Mouse (Mus musculus) C2C12 (cell line): ENCODE data around the gene Tubb2b. TPM values are rescaled to one million over a fixed set of nuclear protein-coding genes. Genes with fewer than 3 reads are reported as not detected.

ENCODE experiments used
- H3K27me3 ChIP-seq: one replicate; pipeline ENCODE4 v1.6.1; 2011; ENCODE audit not compliant: control insufficient read depth, insufficient read depth, insufficient read length
- H3K36me3 ChIP-seq: one replicate; pipeline ENCODE4 v1.6.1; 2011; ENCODE audit not compliant: control insufficient read depth, insufficient read depth
- H3K4me3 ChIP-seq: one replicate; pipeline ENCODE4 v1.5.1; 2011; ENCODE audit warnings: mild to moderate bottlenecking, control low read depth; ENCODE audit not compliant: poor library complexity, insufficient read depth, severe bottlenecking
- H3K79me2 ChIP-seq: one replicate; pipeline ENCODE4 v1.6.1; 2011; ENCODE audit not compliant: control insufficient read depth, insufficient read depth
- H3K79me3 ChIP-seq: one replicate; pipeline ENCODE4 v1.6.1; 2011; ENCODE audit warnings: low read depth, control low read depth
- H3ac ChIP-seq: one replicate; pipeline ENCODE3; 2011; ENCODE audit warnings: low read depth; ENCODE audit not compliant: control insufficient read depth, insufficient read length
- CEBPB ChIP-seq: IDR thresholded peaks from one replicate; pipeline ENCODE4 v1.6.1; 2011; ENCODE audit warnings: low read depth, mild to moderate bottlenecking, control low read depth, moderate library complexity
- CTCF ChIP-seq: IDR thresholded peaks from one replicate; pipeline ENCODE4 v1.5.1; 2011; ENCODE audit not compliant: control insufficient read depth, insufficient read depth, insufficient read length
- FOSL1 ChIP-seq: IDR thresholded peaks from one replicate; pipeline ENCODE4 v1.8.0; 2011; ENCODE audit warnings: mild to moderate bottlenecking, low read length; ENCODE audit not compliant: poor library complexity, insufficient read depth, severe bottlenecking
- MAX ChIP-seq: IDR thresholded peaks from one replicate; pipeline ENCODE4 v1.6.1; 2011; ENCODE audit warnings: mild to moderate bottlenecking, control low read depth
- MYOD1 ChIP-seq: IDR thresholded peaks from one replicate; pipeline ENCODE4 v1.6.1; 2011; ENCODE audit warnings: low read depth; ENCODE audit not compliant: control insufficient read depth, insufficient read length
- MYOG ChIP-seq: IDR thresholded peaks from one replicate; pipeline ENCODE4 v1.6.1; 2011; ENCODE audit not compliant: control insufficient read depth, insufficient read length; ENCODE audit errors: extremely low read depth
- USF1 ChIP-seq: IDR thresholded peaks from one replicate; pipeline ENCODE4 v1.6.1; 2011; ENCODE audit warnings: low read depth, mild to moderate bottlenecking, control low read depth, moderate library complexity
- polyA plus RNA-seq: library from polyadenylated mRNA; unstranded; fragments of >200 nt; fragmentation: generic; extraction: Trizol; gene quantifications from one replicate; pipeline ENCODE4 v1.2.1, GENCODE M21; 2012; ENCODE audit warnings: missing spikeins

Gene Tubb2b
- polyA plus RNA-seq, 1 experiment = 216 TPM

GRCm38 (mm10) chr13:34157596-34158157 is 27.4 kb upstream of the Tubb2b start:
- Histone ChIP-seq H3K27me3 (no peaks in the 10 kb centered on the region), H3K4me3 (no peak overlapping the region), H3K36me3 (no peaks in the 10 kb centered on the region), H3ac (no peak overlapping the region), H3K79me2 (no peaks in the 10 kb centered on the region), H3K79me3 (no peaks in the 10 kb centered on the region)
- TF ChIP-seq CEBPB (no peak), MYOG (no peak), MYOD1 (no peak), USF1 (no peak), FOSL1 (no peak), CTCF (no peak), MAX (no peak)

GRCm38 (mm10) chr13:34156840-34157185 is 26.5 kb upstream of the Tubb2b start:
- no peak overlapping the region for H3K4me3 ChIP-seq
- TF ChIP-seq MYOD1 (no peak), CEBPB (no peak)

GRCm38 (mm10) chr13:34156133-34156839 is 26.0 kb upstream of the Tubb2b start:
- H3K79me2 ChIP-seq = no peaks in the 10 kb centered on the region
- no peak for TF ChIP-seq USF1
- no peak for TF ChIP-seq FOSL1
- TF ChIP-seq MAX = no peak
- TF ChIP-seq CEBPB = no peak
- no peak for TF ChIP-seq CTCF
- no peak for TF ChIP-seq MYOD1
- TF ChIP-seq MYOG = no peak
- H3K27me3 ChIP-seq = no peaks in the 10 kb centered on the region
- no peaks in the 10 kb centered on the region for H3K36me3 ChIP-seq
- H3ac ChIP-seq = no peak overlapping the region
- H3K79me3 ChIP-seq = no peaks in the 10 kb centered on the region
- H3K4me3 ChIP-seq = no peak overlapping the region

More at GRCm38 (mm10) chr13:34156840-34157185, 26.5 kb upstream of the Tubb2b start:
- H3K79me3 ChIP-seq = no peaks in the 10 kb centered on the region
- H3K36me3 ChIP-seq = no peaks in the 10 kb centered on the region
- H3K79me2 ChIP-seq = no peaks in the 10 kb centered on the region
- H3K27me3 ChIP-seq = no peaks in the 10 kb centered on the region
- no peak overlapping the region for H3ac ChIP-seq

GRCm38 (mm10) chr13:34154931-34155272 is 24.6 kb upstream of the Tubb2b start:
- Histone ChIP-seq H3K79me2 (no peaks in the 10 kb centered on the region), H3K4me3 (no peak overlapping the region), H3K36me3 (no peaks in the 10 kb centered on the region), H3K27me3 (no peaks in the 10 kb centered on the region), H3ac (peak overlapping the region; percentile 26), H3K79me3 (no peaks in the 10 kb centered on the region)
- TF ChIP-seq MAX (no peak), MYOD1 (no peak), MYOG (no peak), CTCF (peak; percentile 2), CEBPB (no peak)

GRCm38 (mm10) chr13:34154217-34154930 is 24.1 kb upstream of the Tubb2b start:
- Histone ChIP-seq H3ac (peak overlapping the region; percentile 26), H3K36me3 (no peaks in the 10 kb centered on the region), H3K79me2 (no peaks in the 10 kb centered on the region), H3K27me3 (no peaks in the 10 kb centered on the region), H3K79me3 (no peaks in the 10 kb centered on the region), H3K4me3 (no peak overlapping the region)
- TF ChIP-seq MYOD1 = no peak
- TF ChIP-seq MYOG = no peak
- TF ChIP-seq MAX = peak; percentile 22
- TF ChIP-seq CEBPB = no peak
- TF ChIP-seq FOSL1 = no peak
- peak; percentile 48 for TF ChIP-seq CTCF
- peak; percentile 31 for TF ChIP-seq USF1
